In the genomic region with DNA sequence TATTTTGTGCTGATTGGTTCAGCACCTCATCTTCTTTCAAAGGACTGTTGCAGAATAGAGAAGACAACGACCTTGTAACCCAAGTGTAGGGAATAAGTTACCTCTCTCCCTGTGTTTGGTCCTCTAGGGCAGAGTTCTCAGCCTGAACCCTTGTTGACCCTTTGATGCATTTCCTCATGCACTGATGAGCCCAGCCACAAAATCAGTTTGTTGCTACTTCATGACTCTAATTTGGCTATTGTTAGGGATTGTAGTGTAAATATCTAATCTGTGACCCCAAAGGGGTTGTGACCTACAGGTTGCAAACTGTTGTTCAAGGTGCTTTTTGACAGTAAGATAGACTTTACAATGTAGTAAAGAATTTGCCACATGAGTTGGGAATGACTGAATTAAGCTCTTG, we compare ENCODE assay signal across 16 mouse cellular contexts.
"Had no signal": no experiment of that assay in that cellular context is flagged by ENCODE, and none has a peak within 500 bp of the region (broad histone marks: within the 10 kb centered on the region; RNA-seq: fewer than 3 reads in every experiment).

No protein-coding gene starts in this region.

- H3K36me3 ChIP-seq: stomach, embryonic 15.5 days had no signal

- H3K4me3 ChIP-seq: neural tube, embryonic 13.5 days; neural tube, embryonic 15.5 days; stomach, embryonic 15.5 days had no signal

- H3K4me1 ChIP-seq: neural tube, embryonic 13.5 days; neural tube, embryonic 15.5 days; stomach, embryonic 15.5 days had no signal

- H3K27ac ChIP-seq: neural tube, embryonic 13.5 days; neural tube, embryonic 15.5 days; stomach, embryonic 15.5 days; stomach, postnatal 0 days had no signal

- H3K27me3 ChIP-seq: neural tube, embryonic 13.5 days; neural tube, embryonic 15.5 days; stomach, embryonic 15.5 days had no signal

- DNase-seq: retina, postnatal 1 day; right cerebral cortex, adult 18-20 months; right cerebral cortex, postnatal 14 days; right cerebral cortex, postnatal 25 days; right cerebral cortex, postnatal 4 days; spleen, adult 18-20 months; thymus, adult 18-20 months; thymus, adult 2 months; thymus, postnatal 14 days; thymus, postnatal 25 days; thymus, postnatal 36 days; thymus, postnatal 4 days had no signal

- H3K4me2 ChIP-seq: neural tube, embryonic 13.5 days; neural tube, embryonic 15.5 days; stomach, embryonic 15.5 days had no signal

- H3K9ac ChIP-seq: neural tube, embryonic 13.5 days; neural tube, embryonic 15.5 days; stomach, embryonic 15.5 days had no signal

- H3K9me3 ChIP-seq: neural tube, embryonic 13.5 days; neural tube, embryonic 15.5 days; stomach, embryonic 15.5 days had no signal
